19 mouse cellular contexts compared by ENCODE assay signal in genomic region chr3:79564875-79565606, GRCm38 (mm10). TPM values are rescaled to one million over a fixed set of nuclear protein-coding genes. Genes with fewer than 3 reads are reported as not detected.
A peak's percentile ranks its signal among the peaks of the same experiment; 100 is the strongest.
DNase-seq lines count a peak whose midpoint lies in the region; ATAC-seq lines count a peak whose summit lies in the region.
"Had no signal": no experiment of that assay in that cellular context is flagged by ENCODE, and none has a peak within 500 bp of the region (broad histone marks: within the 10 kb centered on the region; RNA-seq: fewer than 3 reads in every experiment).

No protein-coding gene starts in this region.

- intact Hi-C loops in left cerebral cortex, postnatal 4 days (cut with DNase I), result loop anchor here (10.0 kb wide), 1 partner anchor 50 kb away; no protein-coding TSS in a partner anchor

- ATAC-seq in liver, embryonic 11.5 days (replicated peaks; ENCODE audit: low FRiP score), result no peak
- ATAC-seq: forebrain, embryonic 14.5 days; hindbrain, embryonic 16.5 days; midbrain, embryonic 15.5 days had no signal

- H3K4me3 ChIP-seq in liver, embryonic 11.5 days (ENCODE audit: low read depth, low read length), result no peak overlapping the region
- H3K4me3 ChIP-seq: heart, embryonic 13.5 days; midbrain, embryonic 15.5 days had no signal

- H3K27me3 ChIP-seq in liver, embryonic 11.5 days (replicated peaks; ENCODE audit: control insufficient read depth, insufficient read depth, low read length), result no peaks in the 10 kb centered on the region
- H3K27me3 ChIP-seq: heart, embryonic 13.5 days; midbrain, embryonic 15.5 days had no signal

- H3K27ac ChIP-seq in liver, embryonic 11.5 days (ENCODE audit: low read depth, low read length), result no peak overlapping the region
- H3K27ac ChIP-seq: heart, embryonic 13.5 days; midbrain, embryonic 15.5 days had no signal

- no peaks in the 10 kb centered on the region for H3K9me3 ChIP-seq in liver, embryonic 11.5 days (ENCODE audit: control insufficient read depth, low read length)
- H3K9me3 ChIP-seq: heart, embryonic 13.5 days; midbrain, embryonic 15.5 days had no signal

- H3K4me1 ChIP-seq in liver, embryonic 11.5 days (replicated peaks; ENCODE audit: control insufficient read depth, insufficient read depth, low read length), result peaks cover 24% of the 10 kb centered on the region

- H3K36me3 ChIP-seq in liver, embryonic 11.5 days (ENCODE audit: control insufficient read depth, insufficient read depth, low read length), result no peaks in the 10 kb centered on the region
- H3K36me3 ChIP-seq: heart, embryonic 13.5 days; midbrain, embryonic 15.5 days had no signal

- H3K4me2 ChIP-seq in liver, embryonic 11.5 days, result peak overlapping the region; percentile 28; the same call in 1 of the 2 replicates

- 58% methylated on average over 10 of the region's 10 CpGs for WGBS in liver, embryonic 11.5 days

- DNase-seq in heart, adult 11 months, result peak; percentile 93
- DNase-seq in heart, adult 18-20 months, result no peak
- peak; percentile 32 for DNase-seq in lung, postnatal 36 days
- no peak for DNase-seq in lung, adult 18-20 months
- no peak for DNase-seq in liver, embryonic 11.5 days (ENCODE audit: low spot score)
- peak; percentile 67 for DNase-seq in yolk sac, embryonic 10.5 days (ENCODE audit: low spot score)
- DNase-seq in left cerebral cortex, postnatal 4 days, result no peak
- DNase-seq: adrenal gland, postnatal 14 days; B cell, adult 2 months; gastrocnemius, postnatal 36 days; heart, postnatal 36 days; lung, adult 2 months; lung, postnatal 4 days; right cerebral cortex, postnatal 4 days; thymus, postnatal 4 days had no signal

- no peak overlapping the region for H3K9ac ChIP-seq in liver, embryonic 11.5 days (ENCODE audit: low read depth, low read length)
- H3K9ac ChIP-seq: midbrain, embryonic 15.5 days had no signal

RNA-seq across cellular contexts. Expression of gene Fnip2, which starts 2.6 kb away (rescaled TPM):
- 10 to 100 TPM; 24.7 to 24.8 TPM for total RNA-seq in heart, adult 18-20 months (2021)
- polyA plus RNA-seq in liver, embryonic 11.5 days (2014; fragmentation: Nextera tagmentation; extraction: Ambion mirVana), result 7.5 and 9.7 TPM in 2 replicates
- 10 to 100 TPM; 42.9 to 46.9 TPM for total RNA-seq in left cerebral cortex, postnatal 4 days (2021)

RNA-seq across cellular contexts. Expression of gene Ppid, which starts 26.1 kb away (rescaled TPM):
- total RNA-seq in heart, adult 18-20 months (2021), result 10 to 100 TPM; 41.9 to 43.6 TPM
- polyA plus RNA-seq in liver, embryonic 11.5 days (2014; fragmentation: Nextera tagmentation; extraction: Ambion mirVana), result 325 and 349 TPM in 2 replicates
- 10 to 100 TPM; 75.0 to 78.1 TPM for total RNA-seq in left cerebral cortex, postnatal 4 days (2021)

Comparison
In these comparisons a context has a peak if more than half of its experiments do, and no peak if none do; other contexts are left out.
1. DNase-seq: peak in heart, adult 11 months (single experiment), lung, postnatal 36 days (single experiment) and yolk sac, embryonic 10.5 days (single experiment); none in heart, adult 18-20 months (0 of 2), lung, adult 18-20 months (0 of 2), liver, embryonic 11.5 days (single experiment) and left cerebral cortex, postnatal 4 days (single experiment).